Comparison of ENCODE assay signal across 11 mouse cellular contexts in the genomic region with DNA sequence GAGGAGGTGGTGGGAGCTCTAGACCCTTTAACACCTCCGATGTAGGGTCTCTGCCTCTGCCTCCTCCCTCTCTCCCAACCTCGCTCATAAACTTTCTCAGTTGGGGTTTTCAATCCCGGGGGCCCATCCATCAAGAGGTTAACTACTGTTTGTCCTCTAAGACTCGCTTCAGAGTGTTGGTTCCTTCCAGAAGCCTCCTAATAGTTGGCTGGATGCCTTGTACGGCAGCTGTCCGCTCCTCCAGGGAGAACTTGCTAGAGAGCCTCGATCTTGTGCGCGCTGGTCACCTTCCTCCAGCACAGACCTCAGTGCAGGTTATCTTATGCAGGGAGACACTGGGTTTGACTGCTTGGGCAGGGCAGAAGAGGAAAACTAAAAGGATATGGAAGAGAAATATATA. TPM values are rescaled to one million over a fixed set of nuclear protein-coding genes. Genes with fewer than 3 reads are reported as not detected.
DNase-seq lines count a peak whose midpoint lies in the region; ATAC-seq and TF ChIP-seq lines count a peak whose summit lies in the region.
"Had no signal": no experiment of that assay in that cellular context is flagged by ENCODE, and none has a peak within 500 bp of the region (broad histone marks: within the 10 kb centered on the region; RNA-seq: fewer than 3 reads in every experiment).

No protein-coding gene starts in this region.

- TF ChIP-seq CTCF in liver, embryonic 14.5 days (IDR thresholded peaks at IDR 0.05; ENCODE audit: low read depth): no peak

- H3K4me2 ChIP-seq in heart, embryonic 14.5 days (ENCODE audit: low read length): peak overlapping the region; percentile 67
- peak overlapping the region; percentile 36; the same call in 1 of the 2 replicates for H3K4me2 ChIP-seq in liver, embryonic 14.5 days (ENCODE audit: low read depth)

- WGBS in heart, embryonic 14.5 days: 66% methylated on average over 9 of the region's 9 CpGs
- 73% methylated on average over 9 of the region's 9 CpGs for WGBS in liver, embryonic 14.5 days (ENCODE audit: insufficient replicate concordance)

- H3K27me3 ChIP-seq in heart, embryonic 14.5 days (ENCODE audit: control insufficient read depth, insufficient read depth, low read length): no peaks in the 10 kb centered on the region
- H3K27me3 ChIP-seq in liver, embryonic 14.5 days (ENCODE audit: control insufficient read depth, insufficient read depth, low read length): no peaks in the 10 kb centered on the region

- peaks cover 18 to 19% of the 10 kb centered on the region in 2 experiments for H3K4me1 ChIP-seq in heart, embryonic 14.5 days (ENCODE audit: control insufficient read depth in 2 of 2, insufficient read depth in 2 of 2, low read length in 2 of 2)
- peaks cover 0 to 5% of the 10 kb centered on the region in 2 experiments; a peak in 1 of 4 replicates for H3K4me1 ChIP-seq in liver, embryonic 14.5 days (replicated peaks; ENCODE audit: control insufficient read depth in 2 of 2, insufficient read depth in 2 of 2, low read length in 1 of 2)

- H3K27ac ChIP-seq in heart, embryonic 14.5 days (replicated peaks in 1 of 2; ENCODE audit: control insufficient read depth in 1 of 2, insufficient read depth in 1 of 2, low read depth in 2 of 2, low read length in 2 of 2): peak overlapping the region; percentile 73 to 89
- H3K27ac ChIP-seq in liver, embryonic 14.5 days: no peak overlapping the region

- 0 out of 2 replicates have a peak, but pooled peaks have one; percentile 2 for ATAC-seq in heart, embryonic 14.5 days (ENCODE audit: insufficient number of reproducible peaks, insufficient read depth, low FRiP score, low read depth)
- ATAC-seq in liver, embryonic 14.5 days (ENCODE audit: insufficient read depth): no peak
- ATAC-seq: CD4-positive, CD25-positive, alpha-beta regulatory T cell, adult 4 months had no signal

- H3K36me3 ChIP-seq in heart, embryonic 14.5 days (ENCODE audit: control insufficient read depth, insufficient read depth, low read length): no peaks in the 10 kb centered on the region
- no peaks in the 10 kb centered on the region for H3K36me3 ChIP-seq in liver, embryonic 14.5 days (replicated peaks; ENCODE audit: control insufficient read depth, insufficient read depth, low read depth)

- DNase-seq in gastrocnemius, adult 18-20 months (ENCODE audit: low spot score): peak; percentile 17
- DNase-seq in gastrocnemius, postnatal 25 days: no peak
- peak; percentile 15 to 36 for DNase-seq in cerebellum, postnatal 14 days
- no peak for DNase-seq in liver, embryonic 14.5 days (ENCODE audit: low read depth in 3 of 3, low spot score in 3 of 3)
- no peak for DNase-seq in spleen, postnatal 14 days (ENCODE audit: low spot score in 2 of 2)
- no peak for DNase-seq in layer of hippocampus, adult 18-20 months (ENCODE audit: low spot score in 2 of 2)
- no peak for DNase-seq in left cerebral cortex, adult 8-10 months (ENCODE audit: low spot score in 2 of 2)

- TF ChIP-seq EP300 in liver, embryonic 14.5 days (IDR thresholded peaks at IDR 0.05; ENCODE audit: low read depth): no peak

- H3K9ac ChIP-seq in heart, embryonic 14.5 days (ENCODE audit: low read length): peak overlapping the region; percentile 69
- H3K9ac ChIP-seq in liver, embryonic 14.5 days (replicated peaks): no peak overlapping the region

- 0 out of 2 replicates have a peak, but pooled peaks cover 4% of the 10 kb centered on the region for H3K9me3 ChIP-seq in heart, embryonic 14.5 days (ENCODE audit: control insufficient read depth, low read length)
- no peaks in the 10 kb centered on the region for H3K9me3 ChIP-seq in liver, embryonic 14.5 days (ENCODE audit: control insufficient read depth, low read length)

- no peak overlapping the region; a peak in 1 of 4 replicates for H3K4me3 ChIP-seq in heart, embryonic 14.5 days (ENCODE audit: control insufficient read depth in 1 of 2, insufficient read depth in 1 of 2, low read depth in 1 of 2, low read length in 2 of 2)
- no peak overlapping the region for H3K4me3 ChIP-seq in liver, embryonic 14.5 days (ENCODE audit: insufficient read depth in 1 of 2, low read depth in 2 of 2, low read length in 2 of 2)

RNA-seq across cellular contexts. Expression of a gene that starts 35.9 kb away (rescaled TPM):
- not detected for total RNA-seq in gastrocnemius, adult 18-20 months (2021)
- total RNA-seq in gastrocnemius, postnatal 25 days (2021): not detected
- 1.3 and 2.2 TPM in 2 replicates for polyA plus RNA-seq in heart, embryonic 14.5 days (2014; fragmentation: Nextera tagmentation; extraction: Ambion mirVana)
- 0.04 and 0.13 TPM in 2 replicates for polyA plus RNA-seq in liver, embryonic 14.5 days (2012; rRNA removed)
- 0.13 TPM in 1 of 2 replicates, not detected in the other for polyA plus RNA-seq in liver, embryonic 14.5 days (2014; fragmentation: Nextera tagmentation; extraction: Ambion mirVana)
- total RNA-seq in layer of hippocampus, adult 18-20 months (2021): 1 to 10 TPM; 1.2 to 2.5 TPM
- 1 to 10 TPM; 1.0 to 1.6 (median 1.4) TPM for total RNA-seq in left cerebral cortex, adult 8-10 months (2022)
- total RNA-seq: gastrocnemius, postnatal 36 days; megakaryocyte progenitor cell, adult 5-6 weeks had no signal
- polyA plus RNA-seq: CD4-positive, CD25-positive, alpha-beta regulatory T cell, adult 4 months had no signal

Comparison
In these comparisons a context has a peak if more than half of its experiments do, and no peak if none do; other contexts are left out.
1. DNase-seq: peak in gastrocnemius, adult 18-20 months (single experiment) and cerebellum, postnatal 14 days (2 of 2); none in gastrocnemius, postnatal 25 days (single experiment), liver, embryonic 14.5 days (0 of 3), spleen, postnatal 14 days (0 of 2), layer of hippocampus, adult 18-20 months (0 of 2) and left cerebral cortex, adult 8-10 months (0 of 2).